Mouse (Mus musculus): Measurements from ENCODE around the gene Pafah2. TPM values are rescaled to one million over a fixed set of nuclear protein-coding genes. Genes with fewer than 3 reads are reported as not detected.

The Pafah2 gene
- polyA plus RNA-seq, 1 experiment from 2014 or later, result 11.8 TPM

- H3K27ac ChIP-seq (replicated peaks; ENCODE audit: low read depth, low read length), result no peak overlapping the region
- H3K9ac ChIP-seq (ENCODE audit: low read depth, low read length), result no peak overlapping the region
- DNase-seq (ENCODE audit: low spot score) (no peak), ATAC-seq (ENCODE audit: low read depth) (no peak)
- H3K27me3 ChIP-seq (replicated peaks; ENCODE audit: control insufficient read depth, insufficient read depth, low read length), result no peaks in the 10 kb centered on the region
- H3K36me3 ChIP-seq (ENCODE audit: control insufficient read depth, insufficient read depth, low read length), result no peaks in the 10 kb centered on the region
- H3K4me2 ChIP-seq (ENCODE audit: low read depth, low read length), result no peak overlapping the region
- 71% methylated on average over 5 of the region's 5 CpGs for WGBS
- peaks cover 6% of the 10 kb centered on the region; the same call in 1 of the 2 replicates for H3K4me1 ChIP-seq (ENCODE audit: control insufficient read depth, insufficient read depth, low read length)
- H3K4me3 ChIP-seq (ENCODE audit: low read depth, low read length), result no peak overlapping the region
- no peaks in the 10 kb centered on the region for H3K9me3 ChIP-seq (ENCODE audit: control insufficient read depth, low read length)
Measured at GRCm38 (mm10) chr4:134353527-134354409, 42.4 kb upstream of the Pafah2 start.

GRCm38 (mm10) chr4:134355841-134356452, 40.2 kb upstream of the Pafah2 start:
- H3K4me1 ChIP-seq (ENCODE audit: control insufficient read depth, insufficient read depth, low read length), result peaks cover 6% of the 10 kb centered on the region; the same call in 1 of the 2 replicates
- DNase-seq (ENCODE audit: low spot score), result no peak
- H3K4me2 ChIP-seq (ENCODE audit: low read depth, low read length), result no peak overlapping the region
- H3K9ac ChIP-seq (ENCODE audit: low read depth, low read length), result no peak overlapping the region
- WGBS, result 47% methylated on average over 15 of the region's 16 CpGs
- no peaks in the 10 kb centered on the region for H3K9me3 ChIP-seq (ENCODE audit: control insufficient read depth, low read length)
- no peak for ATAC-seq (ENCODE audit: low read depth)
- no peaks in the 10 kb centered on the region for H3K36me3 ChIP-seq (ENCODE audit: control insufficient read depth, insufficient read depth, low read length)
- no peak overlapping the region for H3K4me3 ChIP-seq (ENCODE audit: low read depth, low read length)
- H3K27me3 ChIP-seq (replicated peaks; ENCODE audit: control insufficient read depth, insufficient read depth, low read length), result no peaks in the 10 kb centered on the region
- no peak overlapping the region for H3K27ac ChIP-seq (replicated peaks; ENCODE audit: low read depth, low read length)

GRCm38 (mm10) chr4:134356591-134357460, 39.3 kb upstream of the Pafah2 start:
- Histone ChIP-seq H3K27ac (replicated peaks; ENCODE audit: low read depth, low read length) (no peak overlapping the region), H3K4me1 (ENCODE audit: control insufficient read depth, insufficient read depth, low read length) (peaks cover 6% of the 10 kb centered on the region; the same call in 1 of the 2 replicates), H3K4me2 (ENCODE audit: low read depth, low read length) (peak overlapping the region; percentile 37), H3K27me3 (replicated peaks; ENCODE audit: control insufficient read depth, insufficient read depth, low read length) (no peaks in the 10 kb centered on the region), H3K9ac (ENCODE audit: low read depth, low read length) (peak overlapping the region; percentile 19; the same call in 1 of the 2 replicates), H3K4me3 (ENCODE audit: low read depth, low read length) (no peak overlapping the region), H3K9me3 (ENCODE audit: control insufficient read depth, low read length) (no peaks in the 10 kb centered on the region), H3K36me3 (ENCODE audit: control insufficient read depth, insufficient read depth, low read length) (no peaks in the 10 kb centered on the region)
- WGBS, result 20% methylated on average over 22 of the region's 22 CpGs
- DNase-seq (ENCODE audit: low spot score), result peak; percentile 69
- ATAC-seq (ENCODE audit: low read depth), result no peak

GRCm38 (mm10) chr4:134357461-134357771, 38.7 kb upstream of the Pafah2 start:
- H3K27me3 ChIP-seq (replicated peaks; ENCODE audit: control insufficient read depth, insufficient read depth, low read length), result no peaks in the 10 kb centered on the region
- DNase-seq (ENCODE audit: low spot score) (no peak), ATAC-seq (ENCODE audit: low read depth) (no peak)
- H3K27ac ChIP-seq (replicated peaks; ENCODE audit: low read depth, low read length), result no peak overlapping the region
- H3K4me1 ChIP-seq (ENCODE audit: control insufficient read depth, insufficient read depth, low read length), result peaks cover 6% of the 10 kb centered on the region; the same call in 1 of the 2 replicates
- no peaks in the 10 kb centered on the region for H3K36me3 ChIP-seq (ENCODE audit: control insufficient read depth, insufficient read depth, low read length)
- no peak overlapping the region for H3K4me3 ChIP-seq (ENCODE audit: low read depth, low read length)
- H3K9ac ChIP-seq (ENCODE audit: low read depth, low read length), result 0 out of 2 replicates have a peak overlapping the region, but pooled peaks have one; percentile 8
- no peaks in the 10 kb centered on the region for H3K9me3 ChIP-seq (ENCODE audit: control insufficient read depth, low read length)
- H3K4me2 ChIP-seq (ENCODE audit: low read depth, low read length), result peak overlapping the region; percentile 37; the same call in 1 of the 2 replicates
- 42% methylated on average over 17 of the region's 17 CpGs for WGBS

GRCm38 (mm10) chr4:134359649-134360048, 36.5 kb upstream of the Pafah2 start:
- no peak overlapping the region for H3K9ac ChIP-seq (ENCODE audit: low read depth, low read length)
- H3K27me3 ChIP-seq (replicated peaks; ENCODE audit: control insufficient read depth, insufficient read depth, low read length), result no peaks in the 10 kb centered on the region
- H3K4me1 ChIP-seq (ENCODE audit: control insufficient read depth, insufficient read depth, low read length), result peaks cover 6% of the 10 kb centered on the region; the same call in 1 of the 2 replicates
- no peak for ATAC-seq (ENCODE audit: low read depth)
- no peak overlapping the region for H3K4me3 ChIP-seq (ENCODE audit: low read depth, low read length)
- DNase-seq (ENCODE audit: low spot score), result no peak
- no peaks in the 10 kb centered on the region for H3K9me3 ChIP-seq (ENCODE audit: control insufficient read depth, low read length)
- H3K36me3 ChIP-seq (ENCODE audit: control insufficient read depth, insufficient read depth, low read length), result no peaks in the 10 kb centered on the region
- no peak overlapping the region for H3K27ac ChIP-seq (replicated peaks; ENCODE audit: low read depth, low read length)
- WGBS, result 90% methylated on average over 6 of the region's 6 CpGs
- no peak overlapping the region for H3K4me2 ChIP-seq (ENCODE audit: low read depth, low read length)

GRCm38 (mm10) chr4:134361215-134361614, 34.9 kb upstream of the Pafah2 start:
- H3K27me3 ChIP-seq (replicated peaks; ENCODE audit: control insufficient read depth, insufficient read depth, low read length), result no peaks in the 10 kb centered on the region
- no peak for DNase-seq (ENCODE audit: low spot score)

GRCm38 (mm10) chr4:134362124-134362523, 34.0 kb upstream of the Pafah2 start:
- H3K27ac ChIP-seq (replicated peaks; ENCODE audit: low read depth, low read length), result no peak overlapping the region
- H3K9me3 ChIP-seq (ENCODE audit: control insufficient read depth, low read length), result no peaks in the 10 kb centered on the region
- H3K27me3 ChIP-seq (replicated peaks; ENCODE audit: control insufficient read depth, insufficient read depth, low read length), result no peaks in the 10 kb centered on the region
- 64% methylated on average over 9 of the region's 9 CpGs for WGBS
- H3K36me3 ChIP-seq (ENCODE audit: control insufficient read depth, insufficient read depth, low read length), result no peaks in the 10 kb centered on the region
- no peak for DNase-seq (ENCODE audit: low spot score)
- no peak overlapping the region for H3K4me2 ChIP-seq (ENCODE audit: low read depth, low read length)
- ATAC-seq (ENCODE audit: low read depth), result no peak
- no peaks in the 10 kb centered on the region for H3K4me1 ChIP-seq (ENCODE audit: control insufficient read depth, insufficient read depth, low read length)
- H3K9ac ChIP-seq (ENCODE audit: low read depth, low read length), result no peak overlapping the region
- no peak overlapping the region for H3K4me3 ChIP-seq (ENCODE audit: low read depth, low read length)

More at GRCm38 (mm10) chr4:134361215-134361614, 34.9 kb upstream of the Pafah2 start:
- Histone ChIP-seq H3K4me1 (ENCODE audit: control insufficient read depth, insufficient read depth, low read length) (peaks cover under 1% of the 10 kb centered on the region; the same call in 1 of the 2 replicates), H3K4me3 (ENCODE audit: low read depth, low read length) (no peak overlapping the region), H3K9me3 (ENCODE audit: control insufficient read depth, low read length) (no peaks in the 10 kb centered on the region), H3K4me2 (ENCODE audit: low read depth, low read length) (no peak overlapping the region), H3K27ac (replicated peaks; ENCODE audit: low read depth, low read length) (no peak overlapping the region), H3K36me3 (ENCODE audit: control insufficient read depth, insufficient read depth, low read length) (no peaks in the 10 kb centered on the region), H3K9ac (ENCODE audit: low read depth, low read length) (no peak overlapping the region)
- 0 out of 2 replicates have a peak, but pooled peaks have one; percentile 26 for ATAC-seq (ENCODE audit: low read depth)
- 28% methylated on average over 5 of the region's 5 CpGs for WGBS

GRCm38 (mm10) chr4:134362586-134362985, 33.5 kb upstream of the Pafah2 start:
- H3K4me3 ChIP-seq (ENCODE audit: low read depth, low read length), result no peak overlapping the region
- H3K36me3 ChIP-seq (ENCODE audit: control insufficient read depth, insufficient read depth, low read length), result no peaks in the 10 kb centered on the region
- DNase-seq (ENCODE audit: low spot score) (no peak), ATAC-seq (ENCODE audit: low read depth) (no peak)
- H3K9ac ChIP-seq (ENCODE audit: low read depth, low read length), result no peak overlapping the region
- 18% methylated on average over 9 of the region's 9 CpGs for WGBS
- H3K9me3 ChIP-seq (ENCODE audit: control insufficient read depth, low read length), result no peaks in the 10 kb centered on the region
- H3K4me1 ChIP-seq (ENCODE audit: control insufficient read depth, insufficient read depth, low read length), result no peaks in the 10 kb centered on the region
- no peaks in the 10 kb centered on the region for H3K27me3 ChIP-seq (replicated peaks; ENCODE audit: control insufficient read depth, insufficient read depth, low read length)
- no peak overlapping the region for H3K27ac ChIP-seq (replicated peaks; ENCODE audit: low read depth, low read length)
- no peak overlapping the region; the same call in 1 of the 2 replicates for H3K4me2 ChIP-seq (ENCODE audit: low read depth, low read length)

Data from embryonic facial prominence, embryonic 14.5 days (tissue).